Mouse (Mus musculus): ENCODE measurements at regions not wholly inside any gene's neighbourhood (a gene's known extent, or its start where the extent isn't known, plus 50 kb on each side); places are given as distances from the start of the nearest gene placed in this dataset.

DNA sequence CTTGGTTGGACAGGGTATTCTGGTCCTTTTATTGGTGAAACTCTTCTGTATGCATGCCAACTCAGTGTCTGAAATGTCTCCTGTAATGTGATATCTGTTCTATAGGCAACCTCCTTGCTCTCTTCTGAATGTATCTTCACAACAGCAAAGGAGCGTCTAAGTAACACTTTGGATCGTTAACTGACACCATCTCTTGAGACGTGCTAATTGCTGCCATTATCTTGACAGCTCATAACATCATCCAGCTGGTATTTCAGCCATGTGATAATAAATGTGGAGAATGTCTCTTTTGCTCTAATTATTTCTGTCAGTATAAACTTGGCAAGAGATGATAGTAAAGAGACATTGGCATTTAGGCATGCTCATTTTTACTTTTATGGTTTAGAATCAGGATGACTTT, 68.8 kb upstream of the Col8a1 start:
- DNase-seq (ENCODE audit: low read depth, low spot score), result no peak

DNA sequence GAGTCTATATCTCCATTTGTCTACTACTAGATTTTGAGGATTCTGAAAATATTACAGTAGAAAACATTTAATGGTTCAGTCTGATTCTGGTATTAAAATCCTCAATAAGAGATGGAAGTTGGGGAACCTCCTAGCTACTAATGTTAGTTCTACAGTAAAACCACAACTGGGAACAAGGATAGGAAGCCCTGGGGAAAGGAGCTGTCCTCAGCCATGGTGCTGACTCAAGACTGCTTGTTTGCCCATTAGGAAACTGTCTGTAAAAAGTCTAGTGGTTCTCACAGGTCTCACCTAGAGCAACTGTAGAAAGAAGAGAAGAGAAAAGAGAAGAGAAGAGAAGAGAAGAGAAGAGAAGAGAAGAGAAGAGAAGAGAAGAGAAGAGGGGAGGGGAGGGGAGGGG, 90.9 kb upstream of the Col8a1 start:
- peak; percentile 66 for DNase-seq (ENCODE audit: low read depth, low spot score)

DNA sequence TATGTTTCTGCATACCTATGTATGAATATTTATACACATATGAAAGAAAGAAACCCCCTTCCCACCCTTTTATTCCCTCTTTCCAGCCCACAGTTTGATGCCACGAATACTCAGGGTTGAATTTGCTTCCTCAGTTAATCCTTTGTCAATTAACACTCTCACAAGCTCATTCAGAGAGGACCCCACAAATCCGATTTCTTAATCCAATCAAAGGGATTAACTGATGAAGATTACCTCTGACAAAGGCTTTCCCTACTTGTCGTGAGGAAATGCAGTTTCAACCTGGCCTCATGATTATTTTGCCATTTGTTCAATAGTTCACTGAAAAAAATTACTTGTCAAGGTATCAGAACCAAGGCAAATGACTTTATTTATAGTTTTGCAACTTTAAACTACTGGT, 91.8 kb upstream of the Col8a1 start:
- no peak for DNase-seq (ENCODE audit: low read depth, low spot score)

DNA sequence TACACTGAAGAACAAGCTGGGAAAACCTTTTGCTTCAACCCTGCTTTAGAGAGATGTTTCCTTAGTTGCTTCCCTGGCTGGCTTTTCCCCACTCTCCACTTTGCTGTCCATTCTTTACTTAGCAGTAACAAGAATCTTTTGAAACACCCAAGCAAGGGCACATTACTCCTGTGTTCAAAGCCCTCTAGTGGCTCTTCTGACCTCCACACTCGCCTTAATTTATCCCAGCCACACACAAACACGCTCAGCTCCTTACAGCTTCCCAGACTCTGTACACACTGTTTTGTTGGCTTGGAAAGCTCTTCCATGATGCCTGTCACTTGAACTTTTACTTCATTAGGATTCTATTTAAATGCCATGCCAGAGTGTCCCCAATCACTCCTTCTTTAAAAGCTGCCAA, 97.3 kb upstream of the Col8a1 start:
- no peak for DNase-seq (ENCODE audit: low read depth, low spot score)

DNA sequence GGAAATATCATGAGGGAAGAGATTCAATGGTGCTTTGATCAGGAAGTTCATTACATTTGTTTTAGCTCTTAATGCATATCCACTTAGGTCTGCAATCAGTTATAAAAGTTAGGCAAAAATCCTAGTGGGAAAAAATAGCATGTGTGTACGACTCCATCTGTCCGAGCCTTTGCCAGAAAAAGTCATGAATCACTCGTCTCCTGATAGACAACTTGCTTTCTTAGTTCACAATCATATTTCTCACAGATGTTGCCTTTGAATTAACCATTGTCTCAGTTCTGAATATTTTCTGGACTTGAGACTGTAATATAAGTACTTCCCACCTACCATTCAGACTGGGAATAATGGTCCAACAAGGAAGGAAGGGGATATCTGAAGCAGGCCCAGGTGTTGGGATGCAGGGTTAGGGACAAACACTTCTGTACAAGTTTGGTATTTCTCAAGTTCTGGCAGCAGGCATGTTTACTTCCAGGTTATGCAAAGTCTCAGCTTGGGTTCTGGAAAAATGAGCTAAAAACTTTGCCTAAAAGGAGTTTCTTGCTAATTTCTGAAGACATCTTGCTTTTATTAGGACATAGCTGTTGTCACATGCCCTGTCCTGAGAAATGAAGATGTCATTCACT, 98.4 kb upstream of the Col8a1 start:
- no peak for DNase-seq (ENCODE audit: low read depth, low spot score)

DNA sequence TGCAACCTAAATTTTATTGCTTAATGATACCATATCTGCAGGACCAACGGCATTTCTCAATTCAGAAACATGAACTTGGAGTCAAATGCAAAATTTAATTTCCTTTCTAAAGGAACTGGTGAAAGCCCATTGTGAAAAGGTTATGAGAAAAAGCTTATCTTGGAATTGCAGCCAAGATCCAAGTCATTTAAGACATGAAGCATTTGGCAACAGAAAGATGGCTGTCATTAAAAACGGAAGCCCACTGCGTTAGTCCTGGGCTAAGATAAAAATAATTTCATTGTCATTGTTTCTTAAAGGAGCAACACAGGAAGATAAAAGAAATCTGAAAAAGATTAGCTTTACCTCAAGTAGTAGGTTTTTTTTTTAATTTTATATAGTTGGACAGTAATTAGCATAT, 99.2 kb upstream of the Col8a1 start:
- no peak for DNase-seq (ENCODE audit: low read depth, low spot score)

DNA sequence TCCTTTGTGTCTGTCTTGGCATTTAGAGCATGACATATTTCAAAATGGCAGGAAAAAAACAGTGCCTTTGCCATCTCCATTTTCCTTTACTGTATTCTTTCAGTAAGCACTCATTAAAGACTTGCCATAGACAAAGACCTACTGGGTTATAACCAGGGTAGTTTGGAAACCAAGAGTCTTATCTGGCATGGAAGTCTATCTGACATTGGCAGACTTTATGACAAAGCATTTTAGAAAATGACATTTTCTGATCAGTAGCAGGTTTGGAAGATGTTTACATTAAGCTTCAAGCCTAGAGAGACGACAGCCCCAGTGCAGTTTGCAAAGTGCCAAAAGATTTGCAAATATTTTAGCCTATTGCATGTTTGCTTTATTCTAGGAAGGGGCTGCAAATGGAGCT, 102.5 kb upstream of the Col8a1 start:
- no peak for DNase-seq (ENCODE audit: low read depth, low spot score)

DNA sequence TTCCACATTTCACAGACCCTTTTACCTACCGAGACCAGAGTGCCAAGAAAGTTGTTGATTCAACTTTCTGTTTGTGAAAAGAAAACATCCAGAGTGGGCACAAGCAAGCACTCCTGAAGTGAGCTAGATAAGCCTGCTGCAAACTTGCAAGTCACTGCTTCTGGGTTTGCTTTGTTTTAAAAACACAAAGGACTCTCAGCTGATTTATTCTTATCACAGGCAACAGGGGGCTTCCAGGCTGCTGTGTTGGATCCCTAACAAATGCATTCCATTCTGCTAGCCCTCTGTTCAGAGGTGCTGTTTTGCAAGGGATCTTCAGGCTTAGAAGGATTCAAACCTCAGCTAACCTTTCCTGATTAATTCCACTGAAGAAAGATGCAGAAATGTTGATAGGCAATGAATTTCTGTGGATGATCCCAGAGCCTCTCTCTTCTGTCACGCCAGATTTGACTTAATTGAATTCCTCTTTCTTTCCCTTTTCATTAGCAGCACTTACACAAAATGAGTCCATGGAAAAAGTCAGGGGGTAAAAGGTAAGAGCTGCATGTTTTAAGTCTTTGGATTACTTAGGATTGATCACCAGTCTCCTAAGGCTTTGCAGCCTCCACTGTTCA, 103.7 kb upstream of the Col8a1 start:
- no peak for DNase-seq (ENCODE audit: low read depth, low spot score)

DNA sequence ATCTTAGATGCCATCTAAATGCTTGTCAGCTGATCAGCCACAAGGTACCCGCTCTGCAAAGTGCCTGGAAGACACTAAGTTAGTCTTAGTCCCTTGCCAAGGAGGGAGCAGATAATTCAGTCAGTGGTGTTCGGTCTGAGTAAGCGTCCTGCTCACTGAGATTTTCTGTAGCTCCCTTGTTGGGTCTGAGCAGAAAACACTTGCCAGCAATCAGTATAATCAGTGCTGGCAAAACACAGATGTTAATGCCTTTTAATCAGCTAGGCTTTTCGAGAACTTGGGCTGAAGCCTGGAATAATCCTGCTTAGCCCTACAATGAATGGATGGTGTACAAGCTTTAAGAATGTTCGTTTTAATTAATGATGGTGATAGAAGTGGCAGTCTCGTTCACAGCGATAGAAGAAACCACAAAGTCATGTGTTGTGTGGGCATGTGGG, 104.2 kb upstream of the Col8a1 start:
- no peak for DNase-seq (ENCODE audit: low read depth, low spot score)

DNA sequence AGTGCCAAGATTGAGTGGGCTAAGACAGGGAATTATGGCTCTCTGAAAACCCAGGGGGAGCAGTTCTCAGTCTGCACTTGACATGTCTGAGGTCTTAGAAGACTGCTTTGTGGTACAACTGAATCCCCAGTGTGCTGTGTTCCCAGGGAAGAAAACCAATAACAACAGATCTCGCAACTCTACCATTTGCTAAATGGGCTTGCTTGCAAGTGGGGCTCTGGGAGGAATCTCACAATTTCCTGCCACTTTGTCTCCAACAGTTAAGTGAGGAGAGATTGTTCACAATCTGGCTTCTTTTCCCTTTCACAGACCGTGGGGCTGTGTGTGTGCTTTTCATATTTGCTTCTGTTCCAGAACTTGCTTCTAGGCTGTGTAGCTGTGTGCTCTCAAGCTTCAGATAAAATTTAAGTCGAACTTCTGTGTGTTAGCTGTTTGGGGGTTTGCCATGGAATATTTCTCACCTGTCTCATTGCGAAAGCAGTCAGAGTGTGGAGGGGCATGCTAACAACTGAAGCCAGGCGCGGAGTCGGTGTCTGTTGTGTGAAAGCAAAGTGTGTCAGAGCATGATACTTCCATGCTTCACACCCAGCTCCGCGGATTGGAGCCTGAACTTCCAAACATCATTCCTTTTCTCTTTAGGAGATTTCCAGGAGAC, 108.8 kb upstream of the Col8a1 start:
- no peak for DNase-seq (ENCODE audit: low read depth, low spot score)

DNA sequence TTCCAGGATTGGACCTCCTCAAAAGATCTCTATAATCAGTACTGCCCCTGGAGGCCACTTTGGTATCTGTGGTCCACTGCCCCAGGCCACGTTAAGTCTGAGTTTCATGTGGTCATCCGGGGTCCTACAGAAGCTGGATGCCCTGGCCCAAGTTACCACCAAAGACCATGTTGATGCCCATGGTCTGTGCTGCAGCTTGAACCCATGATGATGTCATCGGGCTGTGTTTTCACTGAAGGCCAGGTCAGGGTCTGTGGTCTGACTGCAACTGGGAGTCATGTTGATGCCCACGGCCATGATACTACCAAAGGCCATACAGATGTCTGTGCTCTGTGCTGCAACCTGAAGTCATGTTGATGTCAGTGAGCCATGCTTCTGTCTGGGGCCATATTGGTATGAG, 122.3 kb upstream of the Col8a1 start:
- DNase-seq (ENCODE audit: low read depth, low spot score), result no peak

DNA sequence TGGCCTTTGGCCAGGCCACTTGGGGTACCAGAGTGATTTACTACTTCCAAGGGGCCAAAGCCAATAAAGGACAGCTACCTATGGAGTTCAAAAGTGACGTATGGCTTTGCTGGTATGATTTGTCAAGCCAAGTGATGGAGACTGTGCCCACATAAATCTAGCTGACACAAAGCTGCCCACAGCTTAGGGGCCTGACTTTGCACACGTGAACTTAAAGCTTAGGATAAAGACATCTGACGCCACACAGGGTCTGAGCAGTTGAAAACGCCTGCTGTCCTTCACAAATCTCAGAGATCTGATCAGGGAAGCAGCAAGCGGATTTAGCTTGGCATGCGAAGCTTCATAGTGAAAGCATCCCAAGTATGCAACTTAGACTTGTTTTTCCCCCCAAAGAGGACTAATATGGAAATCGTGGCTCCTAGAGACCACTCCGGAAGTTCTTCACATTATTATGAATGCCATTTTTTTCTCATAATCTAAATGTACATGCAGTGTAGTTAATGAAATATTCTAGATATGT, 127.1 kb upstream of the Col8a1 start:
- DNase-seq (ENCODE audit: low read depth, low spot score), result no peak

DNA sequence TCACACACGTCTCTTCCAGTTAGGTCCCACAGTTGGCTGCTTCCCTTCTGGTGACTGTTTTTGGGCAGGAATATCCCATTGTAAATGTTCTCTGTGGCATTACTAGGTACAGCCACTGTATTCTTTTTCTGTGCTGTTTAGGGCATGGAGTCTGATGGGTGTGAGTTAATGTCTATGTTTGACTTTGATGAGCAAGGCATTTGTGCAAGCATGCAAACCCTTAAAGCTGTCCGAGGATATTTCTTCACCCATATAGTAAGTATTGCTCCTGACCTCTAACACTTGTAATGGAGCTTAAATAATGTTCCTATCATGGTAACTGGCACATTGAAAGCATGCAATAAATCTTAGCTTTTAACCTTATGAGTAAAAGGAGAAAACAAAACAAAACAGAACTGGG, 133.6 kb upstream of the Col8a1 start:
- DNase-seq (ENCODE audit: low read depth, low spot score), result no peak

DNA sequence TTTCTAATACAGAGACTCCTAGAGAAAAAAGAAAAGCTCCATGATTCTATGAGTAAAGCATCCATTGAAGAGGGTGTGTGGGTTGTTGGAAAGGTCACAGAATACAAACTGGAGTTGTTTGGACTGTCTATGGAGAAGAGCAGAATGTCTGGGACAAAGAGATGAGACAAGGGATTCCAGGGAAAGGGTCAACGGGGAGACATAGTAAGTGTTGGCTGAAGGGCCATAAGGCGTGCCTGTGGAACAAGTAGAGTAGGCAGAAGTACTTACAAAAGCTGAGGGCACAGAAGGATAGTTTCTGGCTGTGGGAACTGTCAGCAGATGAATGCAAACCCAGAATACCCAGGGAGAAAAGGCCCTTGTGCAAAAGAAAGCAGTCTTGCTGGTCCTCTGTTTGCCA, 134.0 kb upstream of the Col8a1 start:
- no peak for DNase-seq (ENCODE audit: low read depth, low spot score)

DNA sequence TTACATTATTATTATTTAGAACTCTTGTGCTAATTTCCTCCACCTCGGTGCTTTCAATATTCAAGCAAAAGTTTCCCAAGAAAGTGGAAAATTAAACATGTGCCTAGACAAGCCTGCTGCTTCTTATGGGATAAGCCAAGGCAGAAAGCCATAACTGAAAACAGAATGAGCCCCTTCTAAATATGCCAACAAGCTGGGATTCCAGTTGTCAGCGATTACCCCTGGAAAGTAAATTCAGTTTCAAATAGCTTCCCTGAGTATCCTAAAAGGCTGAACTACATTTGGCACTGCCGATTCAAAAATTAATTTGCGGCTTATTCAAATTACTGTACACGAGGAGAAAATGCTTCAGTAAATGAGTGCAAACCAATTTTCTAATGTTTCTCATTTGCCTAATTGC, 135.6 kb upstream of the Col8a1 start:
- DNase-seq (ENCODE audit: low read depth, low spot score), result no peak

DNA sequence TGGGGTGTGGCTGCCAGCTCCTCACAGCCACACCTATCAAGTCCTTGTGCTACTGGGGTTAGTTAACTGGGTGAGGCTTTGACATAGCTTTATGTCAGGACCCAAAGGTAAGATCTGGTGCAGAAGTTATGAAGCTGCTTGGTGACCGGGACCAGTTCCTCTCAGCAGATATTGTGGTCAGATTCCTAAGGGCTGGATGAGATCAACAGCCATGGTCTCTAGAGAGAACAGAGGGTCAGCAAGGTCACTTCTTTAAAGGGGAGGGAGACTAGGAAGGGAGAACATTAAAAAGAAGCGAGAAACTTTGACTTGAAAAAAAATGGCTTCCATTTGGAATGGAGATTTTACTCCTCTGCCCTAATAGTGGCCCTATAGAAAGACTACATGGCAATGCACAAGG, 138.6 kb upstream of the Col8a1 start:
- DNase-seq (ENCODE audit: low read depth, low spot score), result no peak

DNA sequence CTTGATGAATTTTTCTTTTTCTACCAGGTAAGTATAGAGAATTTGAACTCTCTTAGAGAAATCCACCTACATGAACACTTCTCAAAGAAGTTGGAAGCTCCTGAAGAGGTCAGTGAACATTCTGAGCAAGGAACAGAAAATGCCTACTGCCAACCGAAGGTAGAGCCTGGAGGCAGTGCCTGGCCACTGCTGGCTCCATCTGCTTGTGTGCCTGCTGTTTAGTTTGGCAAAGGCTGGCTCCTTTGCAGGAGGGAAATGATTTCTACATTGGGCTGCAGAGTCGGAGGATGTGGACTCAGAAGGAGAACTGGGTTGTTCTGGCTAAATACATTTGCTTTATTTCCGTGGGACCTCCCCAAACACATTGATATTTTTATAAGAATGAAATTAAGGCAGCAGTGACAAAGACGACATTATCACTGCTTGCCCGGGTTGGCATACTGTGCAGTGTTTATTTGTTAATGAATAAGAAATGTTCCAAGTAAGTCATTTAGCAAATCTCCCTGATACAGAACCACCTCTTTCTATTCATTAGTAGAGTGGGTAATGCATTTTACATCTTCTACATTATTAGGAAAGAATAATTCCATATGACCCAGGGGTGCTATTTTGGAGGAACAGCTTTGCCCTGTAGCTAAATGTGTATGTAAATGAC, 139.3 kb upstream of the Col8a1 start:
- DNase-seq (ENCODE audit: low read depth, low spot score), result no peak

DNA sequence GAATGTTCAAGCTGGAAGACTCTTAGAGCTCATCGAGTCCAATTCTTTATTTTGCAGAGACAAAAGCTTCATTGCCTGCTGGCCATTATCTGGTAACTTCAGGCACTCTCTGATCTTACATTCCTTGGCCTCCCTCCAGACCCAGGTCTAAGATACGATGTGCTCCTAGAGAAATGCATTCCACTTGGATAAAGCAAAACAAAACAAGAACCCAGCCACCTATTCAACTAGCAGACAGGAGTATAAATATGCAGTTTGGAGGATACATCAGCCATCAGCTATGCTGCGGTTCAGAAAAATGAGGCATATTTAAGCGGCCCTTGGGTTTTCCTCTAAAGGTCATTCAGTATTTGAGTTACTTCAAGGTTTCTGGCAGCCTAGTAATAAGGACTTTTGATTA, 146.5 kb upstream of the Col8a1 start:
- no peak for DNase-seq (ENCODE audit: low read depth, low spot score)

DNA sequence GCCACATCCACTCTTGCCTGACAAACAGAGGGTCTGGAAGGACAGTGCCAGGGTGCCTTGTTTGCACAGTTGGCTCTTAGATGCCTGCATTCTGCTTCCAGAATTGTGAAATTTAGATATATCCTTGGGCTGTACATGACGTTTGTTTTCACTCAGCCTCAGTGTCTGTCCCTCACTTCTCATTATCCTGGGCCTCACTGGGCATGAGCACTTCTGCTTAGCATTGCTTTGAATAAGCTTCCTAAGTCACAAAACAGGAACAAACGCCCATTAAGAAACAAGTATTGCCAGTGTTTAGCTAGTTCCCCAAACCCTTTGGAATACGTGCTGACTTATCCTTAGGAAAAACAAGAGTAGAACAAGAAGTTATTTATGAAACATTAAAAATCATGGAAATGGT, 148.0 kb upstream of the Col8a1 start:
- DNase-seq (ENCODE audit: low read depth, low spot score), result no peak

DNA sequence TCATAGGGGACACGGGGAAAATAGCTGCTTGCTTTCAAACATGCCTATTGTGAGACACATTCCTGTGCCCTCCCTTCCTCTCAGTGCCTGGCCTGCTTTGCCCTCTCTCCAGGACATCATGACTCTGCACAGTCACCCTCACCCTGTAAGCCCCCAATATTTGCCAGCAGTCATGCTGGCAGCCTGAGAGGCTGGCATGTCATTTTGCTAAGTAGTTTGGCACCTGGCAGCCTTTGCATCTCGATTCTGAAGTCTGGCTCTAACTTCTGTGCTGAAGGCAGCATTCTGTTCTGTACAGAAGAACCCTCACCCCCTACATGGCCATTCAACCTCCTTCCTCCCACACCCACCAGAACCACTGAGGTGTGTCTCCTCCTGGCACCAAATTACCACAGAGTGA, 157.5 kb upstream of the Col8a1 start:
- no peak for DNase-seq (ENCODE audit: low read depth, low spot score)

DNA sequence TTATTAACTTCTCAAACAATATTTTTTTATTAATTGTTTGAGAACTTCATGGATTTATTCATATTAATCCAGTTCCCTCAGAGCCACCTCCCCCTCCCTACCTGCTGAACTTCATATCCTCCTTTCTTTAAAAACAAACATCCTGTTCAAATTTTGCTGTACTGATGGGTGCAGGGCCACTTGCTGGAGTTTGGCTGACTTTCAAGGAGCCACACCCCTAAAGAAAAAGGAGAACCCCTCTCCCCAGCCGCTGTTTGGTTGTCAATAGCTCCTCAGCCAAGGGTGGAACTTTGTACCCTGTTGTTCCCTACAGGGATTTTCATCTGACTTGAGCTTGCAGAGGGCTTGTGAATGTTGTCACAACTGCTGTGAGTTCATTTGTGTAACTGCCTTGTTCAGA, 160.0 kb upstream of the Col8a1 start:
- DNase-seq (ENCODE audit: low read depth, low spot score), result no peak

DNA sequence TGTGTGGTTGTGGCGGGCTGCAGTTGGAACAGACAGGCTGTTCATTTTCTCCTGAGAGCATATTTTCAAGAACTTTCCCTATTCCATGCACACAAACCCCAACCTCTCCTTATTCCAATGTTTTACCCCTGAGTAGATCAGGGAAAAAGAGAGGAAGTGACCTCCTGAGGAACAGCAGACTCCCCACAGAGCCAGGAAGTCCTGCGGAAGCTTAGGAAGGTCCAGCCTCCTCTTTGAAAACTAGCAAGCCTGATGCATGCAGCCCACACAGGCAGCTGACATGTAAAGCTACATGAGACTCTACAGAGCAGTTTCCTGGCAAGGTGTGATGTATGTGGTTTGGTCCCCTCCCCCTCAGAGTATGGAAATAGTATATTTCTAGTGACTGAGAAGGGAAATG, 160.9 kb upstream of the Col8a1 start:
- no peak for DNase-seq (ENCODE audit: low read depth, low spot score)

Measured in forelimb bud, embryonic 11.5 days (tissue).